Mouse (Mus musculus) embryonic facial prominence, embryonic 15.5 days (tissue): ENCODE results near the gene Rbms1. TPM values are rescaled to one million over a fixed set of nuclear protein-coding genes. Genes with fewer than 3 reads are reported as not detected.

Experiments
- ATAC-seq: fragments of 200-750 bp; cut with Nextera tagmentation; 2 replicates; pipeline ENCODE4 v1.8.0; 2017; ENCODE audit warnings: low read depth, moderate TSS enrichment; ENCODE audit not compliant: insufficient number of reproducible peaks, low FRiP score, low TSS enrichment
- H3K27ac ChIP-seq: fragments of 300-500 bp; sonication (generic); replicated peaks from 2 replicates; pipeline ENCODE4 v1.5.1; 2015; ENCODE audit warnings: mild to moderate bottlenecking, inconsistent platforms
- H3K27me3 ChIP-seq: fragments of 300-500 bp; sonication (generic); 2 replicates; pipeline ENCODE4 v1.6.1; 2015; ENCODE audit warnings: inconsistent platforms
- H3K36me3 ChIP-seq: fragments of 300-500 bp; sonication (generic); 2 replicates; pipeline ENCODE4 v1.6.1; 2015; ENCODE audit warnings: mild to moderate bottlenecking, inconsistent platforms
- H3K4me1 ChIP-seq: fragments of 300-500 bp; sonication (generic); 2 replicates; pipeline ENCODE4 v1.6.1; 2015; ENCODE audit warnings: inconsistent platforms
- H3K4me2 ChIP-seq: fragments of 300-500 bp; sonication (generic); replicated peaks from 2 replicates; pipeline ENCODE4 v1.6.1; 2015; ENCODE audit warnings: mild to moderate bottlenecking, inconsistent platforms
- H3K4me3 ChIP-seq: fragments of 300-500 bp; sonication (generic); replicated peaks from 2 replicates; pipeline ENCODE4 v1.5.1; 2015; ENCODE audit warnings: mild to moderate bottlenecking, inconsistent platforms
- H3K9ac ChIP-seq: fragments of 300-500 bp; sonication (generic); 2 replicates; pipeline ENCODE4 v1.6.1; 2015; ENCODE audit warnings: inconsistent platforms
- H3K9me3 ChIP-seq: fragments of 300-500 bp; sonication (generic); replicated peaks from 2 replicates; pipeline ENCODE4 v1.6.1; 2016; ENCODE audit warnings: inconsistent platforms
- WGBS: fragments of 180-500 bp; shearing (Covaris S2); methylation state at CpG from one replicate; pipeline ENCODE4 v1.1.7; 2015; 5-methylcytosine and 5-hydroxymethylcytosine counted together
- polyA plus RNA-seq: library from polyadenylated mRNA; unstranded; fragments of >200 nt; fragmentation: Nextera tagmentation; extraction: Ambion mirVana; gene quantifications from 2 replicates; pipeline ENCODE4 v1.2.1, GENCODE M21; 2015

Gene Rbms1
- polyA plus RNA-seq, 1 experiment from 2014 or later, result 144 TPM

GRCm38 (mm10) chr2:60876891-60877290 is 86.1 kb downstream of the Rbms1 start:
- Histone ChIP-seq H3K4me1 (peaks cover 57% of the 10 kb centered on the region), H3K9me3 (no peaks in the 10 kb centered on the region), H3K36me3 (no peaks in the 10 kb centered on the region), H3K4me2 (no peak overlapping the region), H3K4me3 (no peak overlapping the region), H3K9ac (no peak overlapping the region), H3K27ac (no peak overlapping the region), H3K27me3 (no peaks in the 10 kb centered on the region)
- WGBS, result 51% methylated on average over 2 of the region's 2 CpGs
- no peak for ATAC-seq

DNA sequence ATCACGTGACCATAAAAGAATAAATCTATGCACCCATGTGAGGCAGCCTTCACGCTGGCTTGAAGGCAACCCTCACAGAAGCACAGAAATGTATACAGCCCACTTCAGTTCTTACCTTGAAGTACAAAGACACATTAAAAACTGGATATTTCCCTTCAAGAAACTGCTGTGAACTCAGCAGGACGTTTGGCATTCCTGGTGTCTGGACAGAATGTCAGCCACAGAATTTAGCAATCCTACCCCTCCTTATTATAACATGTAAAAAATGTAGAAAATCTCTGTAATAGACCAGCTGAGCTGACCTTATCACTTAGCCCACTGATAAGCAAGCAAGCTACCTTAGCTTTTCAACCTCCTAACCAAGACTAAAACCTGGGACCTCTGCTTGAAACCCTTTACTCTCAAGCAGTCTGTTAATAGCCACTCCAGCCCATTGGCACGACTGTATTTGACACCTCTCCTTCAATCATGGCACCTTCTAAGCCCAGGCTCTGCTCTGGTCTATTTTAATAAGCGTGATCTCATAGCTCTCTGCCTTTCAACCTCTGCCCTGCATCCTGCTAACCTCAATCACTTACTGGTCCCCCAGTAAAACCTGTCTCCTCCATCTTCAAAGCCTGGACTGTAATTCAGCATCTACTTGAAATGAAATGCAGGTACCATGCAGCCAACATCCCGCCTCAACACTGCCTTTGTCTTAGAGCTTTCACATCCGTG is 90.7 kb downstream of the Rbms1 start:
- ATAC-seq, result no peak
- Histone ChIP-seq H3K27ac (no peak overlapping the region), H3K4me2 (no peak overlapping the region), H3K27me3 (no peaks in the 10 kb centered on the region), H3K9me3 (no peaks in the 10 kb centered on the region), H3K4me1 (peaks cover 48% of the 10 kb centered on the region), H3K36me3 (no peaks in the 10 kb centered on the region), H3K4me3 (no peak overlapping the region), H3K9ac (no peak overlapping the region)
- WGBS, result 67% methylated on average over 7 of the region's 7 CpGs

- peak overlapping the region; percentile 51; the same call in 1 of the 2 replicates for H3K27ac ChIP-seq
Observed at GRCm38 (mm10) chr2:60871001-60871400, 92.0 kb downstream of the Rbms1 start.

GRCm38 (mm10) chr2:60870450-60870849 is 92.5 kb downstream of the Rbms1 start:
- WGBS, result 34% methylated on average over 4 of the region's 4 CpGs
- Histone ChIP-seq H3K27ac (peak overlapping the region; percentile 51; the same call in 1 of the 2 replicates), H3K4me3 (no peak overlapping the region)

More at GRCm38 (mm10) chr2:60871001-60871400, 92.0 kb downstream of the Rbms1 start:
- H3K27me3 ChIP-seq, result no peaks in the 10 kb centered on the region
- no peak overlapping the region for H3K9ac ChIP-seq
- peaks cover 40% of the 10 kb centered on the region for H3K4me1 ChIP-seq
- no peak overlapping the region for H3K4me2 ChIP-seq
- no peaks in the 10 kb centered on the region for H3K36me3 ChIP-seq
- no peaks in the 10 kb centered on the region for H3K9me3 ChIP-seq
- ATAC-seq, result no peak
- WGBS, result 30% methylated on average over 5 of the region's 5 CpGs
- no peak overlapping the region for H3K4me3 ChIP-seq

GRCm38 (mm10) chr2:60869001-60869743 is 93.8 kb downstream of the Rbms1 start:
- no peaks in the 10 kb centered on the region for H3K9me3 ChIP-seq
- H3K9ac ChIP-seq, result no peak overlapping the region
- no peak for ATAC-seq
- H3K27me3 ChIP-seq, result no peaks in the 10 kb centered on the region
- H3K4me1 ChIP-seq, result peaks cover 50% of the 10 kb centered on the region
- 67% methylated on average over 12 of the region's 12 CpGs for WGBS
- no peaks in the 10 kb centered on the region for H3K36me3 ChIP-seq
- H3K4me3 ChIP-seq, result no peak overlapping the region
- H3K27ac ChIP-seq, result no peak overlapping the region; the same call in 1 of the 2 replicates
- no peak overlapping the region for H3K4me2 ChIP-seq

More at GRCm38 (mm10) chr2:60870450-60870849, 92.5 kb downstream of the Rbms1 start:
- Histone ChIP-seq H3K9me3 (no peaks in the 10 kb centered on the region), H3K27me3 (no peaks in the 10 kb centered on the region), H3K36me3 (no peaks in the 10 kb centered on the region), H3K9ac (no peak overlapping the region), H3K4me2 (no peak overlapping the region), H3K4me1 (peaks cover 39% of the 10 kb centered on the region)
- ATAC-seq, result no peak

DNA sequence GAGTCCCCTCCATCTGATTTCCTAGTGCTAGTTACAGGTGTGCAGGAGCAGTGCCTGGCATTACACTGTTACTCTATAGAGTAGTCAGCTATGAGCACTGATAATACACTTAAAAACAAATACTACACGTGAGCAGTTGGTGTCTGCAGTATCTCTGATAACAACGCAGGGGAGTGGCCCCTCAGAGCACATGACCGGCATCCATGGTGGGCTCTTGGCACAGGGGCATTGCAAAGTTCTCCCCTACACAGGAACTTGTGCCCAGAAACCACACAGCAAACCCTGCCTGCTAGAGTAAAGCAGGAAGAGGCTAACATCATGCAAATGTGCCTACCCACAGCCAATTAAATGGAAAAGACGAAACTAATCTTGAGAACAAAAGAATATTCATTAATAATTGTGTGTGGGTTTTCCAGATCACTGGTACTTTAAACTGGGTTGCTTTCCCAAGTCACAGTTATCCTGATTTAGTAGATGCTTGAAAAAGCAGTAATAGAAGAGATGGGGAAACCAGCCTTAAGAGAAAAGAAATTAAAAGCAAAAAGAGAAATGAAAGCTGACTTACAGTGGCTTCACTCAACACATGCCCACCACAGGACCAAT is 94.8 kb downstream of the Rbms1 start:
- H3K27ac ChIP-seq, result no peak overlapping the region
- no peak overlapping the region for H3K4me3 ChIP-seq
- no peaks in the 10 kb centered on the region for H3K9me3 ChIP-seq
- no peaks in the 10 kb centered on the region for H3K27me3 ChIP-seq
- H3K9ac ChIP-seq, result no peak overlapping the region
- ATAC-seq, result no peak
- H3K4me1 ChIP-seq, result peaks cover 60% of the 10 kb centered on the region
- H3K4me2 ChIP-seq, result no peak overlapping the region
- no peaks in the 10 kb centered on the region for H3K36me3 ChIP-seq
- WGBS, result 77% methylated on average over 4 of the region's 4 CpGs

- H3K4me2 ChIP-seq, result no peak overlapping the region
- H3K27me3 ChIP-seq, result no peaks in the 10 kb centered on the region
- no peaks in the 10 kb centered on the region for H3K9me3 ChIP-seq
- no peak overlapping the region for H3K9ac ChIP-seq
- WGBS, result 96% methylated on average over 8 of the region's 8 CpGs
- H3K36me3 ChIP-seq, result no peaks in the 10 kb centered on the region; the same call in 1 of the 2 replicates
- no peak overlapping the region for H3K27ac ChIP-seq
- H3K4me1 ChIP-seq, result peaks cover 58% of the 10 kb centered on the region
- H3K4me3 ChIP-seq, result no peak overlapping the region
- no peak for ATAC-seq
Observed at GRCm38 (mm10) chr2:60867304-60867703, 95.7 kb downstream of the Rbms1 start.

DNA sequence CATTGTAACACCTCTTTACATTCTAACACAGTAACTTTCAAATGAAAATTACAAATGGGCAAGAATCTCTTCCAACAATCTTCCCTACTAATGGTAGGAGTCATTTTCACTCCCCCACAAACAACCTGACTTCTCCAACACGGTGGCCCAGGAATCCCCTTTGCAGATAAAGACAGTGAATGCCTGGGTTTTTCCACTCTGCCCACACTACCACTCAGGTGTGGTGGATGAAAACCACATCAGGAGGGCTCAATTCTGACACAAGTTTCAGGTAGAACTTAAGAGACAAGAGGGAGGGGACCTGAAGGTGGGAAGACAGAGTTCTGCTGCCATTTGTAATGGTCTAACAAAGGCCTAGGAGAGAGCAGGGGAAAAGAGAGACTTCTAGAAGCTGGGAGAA is 97.1 kb downstream of the Rbms1 start:
- Histone ChIP-seq H3K27ac (no peak overlapping the region), H3K4me2 (no peak overlapping the region), H3K36me3 (peaks cover 9% of the 10 kb centered on the region; the same call in 1 of the 2 replicates), H3K9ac (no peak overlapping the region), H3K4me3 (no peak overlapping the region), H3K9me3 (no peaks in the 10 kb centered on the region), H3K4me1 (peaks cover 43% of the 10 kb centered on the region), H3K27me3 (no peaks in the 10 kb centered on the region)
- no peak for ATAC-seq
- whole genome bisulfite sequencing, result 40% methylated on average over 1 of the region's 1 CpGs

GRCm38 (mm10) chr2:60864977-60865376 is 98.0 kb downstream of the Rbms1 start:
- H3K4me1 ChIP-seq, result peaks cover 37% of the 10 kb centered on the region
- peaks cover 9% of the 10 kb centered on the region; the same call in 1 of the 2 replicates for H3K36me3 ChIP-seq
- H3K27ac ChIP-seq, result 0 out of 2 replicates have a peak overlapping the region, but pooled peaks have one; percentile 22
- WGBS, result 45% methylated on average over 5 of the region's 5 CpGs
- ATAC-seq, result no peak
- H3K27me3 ChIP-seq, result no peaks in the 10 kb centered on the region
- no peak overlapping the region for H3K4me3 ChIP-seq
- no peak overlapping the region for H3K9ac ChIP-seq
- H3K4me2 ChIP-seq, result no peak overlapping the region
- H3K9me3 ChIP-seq, result no peaks in the 10 kb centered on the region

GRCm38 (mm10) chr2:60864256-60864795 is 98.7 kb downstream of the Rbms1 start:
- H3K4me3 ChIP-seq, result no peak overlapping the region
- WGBS, result 72% methylated on average over 5 of the region's 5 CpGs
- no peaks in the 10 kb centered on the region for H3K27me3 ChIP-seq
- H3K9ac ChIP-seq, result no peak overlapping the region
- H3K4me1 ChIP-seq, result peaks cover 37% of the 10 kb centered on the region
- H3K27ac ChIP-seq, result no peak overlapping the region
- no peak overlapping the region for H3K4me2 ChIP-seq
- ATAC-seq, result no peak
- no peaks in the 10 kb centered on the region for H3K9me3 ChIP-seq
- H3K36me3 ChIP-seq, result peaks cover 9% of the 10 kb centered on the region; the same call in 1 of the 2 replicates

DNA sequence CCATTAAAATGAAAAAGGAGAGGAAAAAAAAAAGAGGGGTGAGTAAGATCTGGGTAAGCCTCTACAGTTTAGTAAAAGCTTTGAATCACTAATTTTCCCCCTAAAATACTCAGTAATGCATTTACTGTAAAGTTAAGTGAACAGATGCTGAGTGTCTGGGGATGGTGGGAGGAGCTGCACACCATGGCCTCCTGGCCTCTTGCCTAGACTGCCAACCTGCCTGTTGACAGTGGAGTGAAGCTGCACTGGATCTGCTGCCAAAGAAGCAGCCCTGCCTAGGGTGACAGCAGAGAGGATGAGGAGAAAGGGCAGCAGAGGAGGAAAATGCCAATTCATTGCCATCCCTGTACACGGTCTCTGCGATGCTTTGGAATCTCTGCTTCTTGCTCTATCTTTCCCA is 99.2 kb downstream of the Rbms1 start:
- no peak for ATAC-seq
- no peak overlapping the region for H3K9ac ChIP-seq

More for the DNA sequence above, 99.2 kb downstream of the Rbms1 start:
- 75% methylated on average over 2 of the region's 2 CpGs for WGBS
- peaks cover 12% of the 10 kb centered on the region; the same call in 1 of the 2 replicates for H3K36me3 ChIP-seq
- H3K27ac ChIP-seq, result no peak overlapping the region
- no peak overlapping the region for H3K4me3 ChIP-seq
- no peaks in the 10 kb centered on the region for H3K27me3 ChIP-seq
- peaks cover 33% of the 10 kb centered on the region for H3K4me1 ChIP-seq
- H3K9me3 ChIP-seq, result no peaks in the 10 kb centered on the region
- no peak overlapping the region for H3K4me2 ChIP-seq
